Mouse (Mus musculus): Measurements from ENCODE around the gene Gm9507. TPM values are rescaled to one million over a fixed set of nuclear protein-coding genes. Genes with fewer than 3 reads are reported as not detected.

Gene Gm9507
- polyA plus RNA-seq, 1 experiment: not detected

GRCm38 (mm10) chr10:77769727-77770126 is 41.9 kb downstream of the Gm9507 start:
- H3K4me3 ChIP-seq (ENCODE audit: insufficient read depth, low read length): no peak overlapping the region
- H3K27ac ChIP-seq (ENCODE audit: insufficient read depth, low read length): no peak overlapping the region
- H3K4me1 ChIP-seq (ENCODE audit: control insufficient read depth, insufficient read depth, low read length): no peaks in the 10 kb centered on the region
- TF ChIP-seq POLR2A (IDR thresholded peaks at IDR 0.05; ENCODE audit: low read depth, low read length) (no peak), CTCF (IDR thresholded peaks at IDR 0.05; ENCODE audit: borderline replicate concordance, insufficient read depth, low read length) (no peak)

Other genes with a start within 250 kb of the Gm9507 start
- gene Pttg1ip, start 230.1 kb downstream of the Gm9507 start, polyA plus RNA-seq (2011; ENCODE audit: insufficient read length, low read depth, missing spikeins): 138 and 151 TPM in 2 replicates
- 130 and 167 TPM in 2 replicates for gene Sumo3, start 205.7 kb downstream of the Gm9507 start, polyA plus RNA-seq (2011; ENCODE audit: insufficient read length, low read depth, missing spikeins)
- 31.7 and 53.4 TPM in 2 replicates for gene Gm49325, start 205.6 kb downstream of the Gm9507 start, polyA plus RNA-seq (2011; ENCODE audit: insufficient read length, low read depth, missing spikeins)
- gene Ube2g2, start 189.6 kb downstream of the Gm9507 start, polyA plus RNA-seq (2011; ENCODE audit: insufficient read length, low read depth, missing spikeins): 62.1 and 63.8 TPM in 2 replicates
- not detected in 2 replicates for gene Tspear, start 125.3 kb downstream of the Gm9507 start, polyA plus RNA-seq (2011; ENCODE audit: insufficient read length, low read depth, missing spikeins)
- not detected in 2 replicates for gene Gm19402, start 121.1 kb downstream of the Gm9507 start, polyA plus RNA-seq (2011; ENCODE audit: insufficient read length, low read depth, missing spikeins)
- not detected in 2 replicates for gene Gm9508, start 114.6 kb downstream of the Gm9507 start, polyA plus RNA-seq (2011; ENCODE audit: insufficient read length, low read depth, missing spikeins)
- not detected in 2 replicates for gene Gm10272, start 105.2 kb downstream of the Gm9507 start, polyA plus RNA-seq (2011; ENCODE audit: insufficient read length, low read depth, missing spikeins)
- gene Gm10024, start 100.4 kb downstream of the Gm9507 start, polyA plus RNA-seq (2011; ENCODE audit: insufficient read length, low read depth, missing spikeins): not detected in 2 replicates
- not detected in 2 replicates for gene Gm10142, start 96.0 kb downstream of the Gm9507 start, polyA plus RNA-seq (2011; ENCODE audit: insufficient read length, low read depth, missing spikeins)
- gene Krtap12-1, start 91.2 kb downstream of the Gm9507 start, polyA plus RNA-seq (2011; ENCODE audit: insufficient read length, low read depth, missing spikeins): not detected in 2 replicates
- gene Gm10100, start 85.4 kb downstream of the Gm9507 start, polyA plus RNA-seq (2011; ENCODE audit: insufficient read length, low read depth, missing spikeins): not detected in 2 replicates
- gene Gm18596, start 69.2 kb downstream of the Gm9507 start, polyA plus RNA-seq (2011; ENCODE audit: insufficient read length, low read depth, missing spikeins): not detected in 2 replicates
- not detected in 2 replicates for gene Gm9736, start 60.5 kb downstream of the Gm9507 start, polyA plus RNA-seq (2011; ENCODE audit: insufficient read length, low read depth, missing spikeins)
- gene Gm3233, start 52.2 kb downstream of the Gm9507 start, polyA plus RNA-seq (2011; ENCODE audit: insufficient read length, low read depth, missing spikeins): not detected in 2 replicates
- not detected in 2 replicates for gene Gm3238, start 40.5 kb downstream of the Gm9507 start, polyA plus RNA-seq (2011; ENCODE audit: insufficient read length, low read depth, missing spikeins)
- not detected in 2 replicates for gene Gm7138, start 34.9 kb downstream of the Gm9507 start, polyA plus RNA-seq (2011; ENCODE audit: insufficient read length, low read depth, missing spikeins)
- gene Gm3250, start 29.3 kb downstream of the Gm9507 start, polyA plus RNA-seq (2011; ENCODE audit: insufficient read length, low read depth, missing spikeins): not detected in 2 replicates
- not detected in 2 replicates for gene Gm7137, start 23.6 kb downstream of the Gm9507 start, polyA plus RNA-seq (2011; ENCODE audit: insufficient read length, low read depth, missing spikeins)
- gene Gm9639, start 16.8 kb downstream of the Gm9507 start, polyA plus RNA-seq (2011; ENCODE audit: insufficient read length, low read depth, missing spikeins): not detected in 2 replicates
- gene Gm19668, start 12.7 kb downstream of the Gm9507 start, polyA plus RNA-seq (2011; ENCODE audit: insufficient read length, low read depth, missing spikeins): not detected in 2 replicates
- not detected in 2 replicates for gene Gm2696, start 2.8 kb upstream of the Gm9507 start, polyA plus RNA-seq (2011; ENCODE audit: insufficient read length, low read depth, missing spikeins)
- gene Krtap10-4, start 15.3 kb upstream of the Gm9507 start, polyA plus RNA-seq (2011; ENCODE audit: insufficient read length, low read depth, missing spikeins): not detected in 2 replicates
- gene Krtap10-10, start 24.1 kb upstream of the Gm9507 start, polyA plus RNA-seq (2011; ENCODE audit: insufficient read length, low read depth, missing spikeins): not detected in 2 replicates
- gene Gm36176, start 35.0 kb upstream of the Gm9507 start, polyA plus RNA-seq (2011; ENCODE audit: insufficient read length, low read depth, missing spikeins): not detected in 2 replicates
- not detected in 2 replicates for gene Gm10318, start 41.0 kb upstream of the Gm9507 start, polyA plus RNA-seq (2011; ENCODE audit: insufficient read length, low read depth, missing spikeins)
- not detected in 2 replicates for gene Gm3285, start 50.1 kb upstream of the Gm9507 start, polyA plus RNA-seq (2011; ENCODE audit: insufficient read length, low read depth, missing spikeins)
- 1.8 and 1.9 TPM in 2 replicates for gene Lrrc3, start 90.7 kb upstream of the Gm9507 start, polyA plus RNA-seq (2011; ENCODE audit: insufficient read length, low read depth, missing spikeins)
- not detected in 2 replicates for gene Trpm2, start 158.7 kb upstream of the Gm9507 start, polyA plus RNA-seq (2011; ENCODE audit: insufficient read length, low read depth, missing spikeins)
- gene 1810043G02Rik, start 166.7 kb upstream of the Gm9507 start, polyA plus RNA-seq (2011; ENCODE audit: insufficient read length, low read depth, missing spikeins): 10.5 and 11.9 TPM in 2 replicates
- gene Pfkl, start 198.2 kb upstream of the Gm9507 start, polyA plus RNA-seq (2011; ENCODE audit: insufficient read length, low read depth, missing spikeins): 46.8 and 59.8 TPM in 2 replicates
- 0.45 and 1.6 TPM in 2 replicates for gene Dnmt3l, start 230.1 kb upstream of the Gm9507 start, polyA plus RNA-seq (2011; ENCODE audit: insufficient read length, low read depth, missing spikeins)
- not detected in 2 replicates for gene Aire, start 231.8 kb upstream of the Gm9507 start, polyA plus RNA-seq (2011; ENCODE audit: insufficient read length, low read depth, missing spikeins)